Mouse (Mus musculus) megakaryocyte, embryonic 14.5 days (primary cell): ENCODE measurements around the gene Wnt8b.

Experiments used
- FLI1 ChIP-seq: IDR thresholded peaks from 2 replicates; pipeline ENCODE4 v1.6.1; 2012; ENCODE audit warnings: low read length, inconsistent platforms, mixed read lengths
- GATA1 ChIP-seq: IDR thresholded peaks from 3 replicates; pipeline ENCODE4 v1.6.1; 2012; ENCODE audit warnings: mixed read lengths, low read length, inconsistent platforms, borderline replicate concordance

GRCm38 (mm10) chr19:44476541-44476940 lies 16.7 kb upstream of the Wnt8b start:
- TF ChIP-seq GATA1 (no peak), FLI1 (no peak)
